ENCODE assay signal across 26 mouse cellular contexts in the genomic region with DNA sequence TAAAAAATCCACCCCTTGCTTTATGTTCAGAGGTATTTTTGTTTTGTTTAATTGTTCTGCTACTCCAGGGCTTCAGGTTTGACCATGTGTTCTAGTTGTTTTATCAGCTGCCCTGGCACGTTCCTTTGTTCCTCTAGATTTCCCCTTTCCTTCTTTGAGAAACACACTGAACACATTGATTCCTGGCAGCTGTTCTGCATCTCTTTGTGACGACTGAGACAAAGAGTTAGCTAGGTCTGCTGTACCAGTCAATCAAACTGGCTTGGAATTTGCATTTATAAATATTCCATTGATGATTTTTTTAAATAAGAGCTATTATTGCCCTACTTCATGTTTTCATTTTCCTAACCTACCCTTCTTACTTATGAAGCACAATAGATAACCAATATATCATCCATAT. TPM values are rescaled to one million over a fixed set of nuclear protein-coding genes. Genes with fewer than 3 reads are reported as not detected.
DNase-seq lines count a peak whose midpoint lies in the region; ATAC-seq lines count a peak whose summit lies in the region.
"Had no signal": no experiment of that assay in that cellular context is flagged by ENCODE, and none has a peak within 500 bp of the region (broad histone marks: within the 10 kb centered on the region; RNA-seq: fewer than 3 reads in every experiment).

No protein-coding gene starts in this region.

- ATAC-seq in hindbrain, embryonic 11.5 days (ENCODE audit: low FRiP score), result peak; percentile 57; the same call in 1 of the 2 replicates
- ATAC-seq in hindbrain, embryonic 12.5 days (ENCODE audit: low FRiP score), result no peak
- ATAC-seq in forebrain, embryonic 14.5 days, result peak; percentile 82
- ATAC-seq in midbrain, embryonic 13.5 days, result 0 out of 2 replicates have a peak, but pooled peaks have one; percentile 56
- ATAC-seq: hindbrain, embryonic 16.5 days; intestine, embryonic 15.5 days; liver, embryonic 12.5 days had no signal

- DNase-seq in hindbrain, embryonic 11.5 days (ENCODE audit: low spot score), result peak; percentile 41
- DNase-seq in embryo, embryonic 10 days (ENCODE audit: low spot score), result peak; percentile 27
- DNase-seq in forebrain, embryonic 14.5 days (ENCODE audit: low spot score), result peak; percentile 71
- DNase-seq in right cerebral cortex, postnatal 25 days, result no peak
- no peak for DNase-seq in heart, adult 9 months (ENCODE audit: low spot score in 2 of 2)
- no peak for DNase-seq in left cerebral cortex, postnatal 14 days (ENCODE audit: low spot score in 2 of 2)
- DNase-seq: adrenal gland, postnatal 10 days; B cell, adult 2 months; cerebellum, adult 9-10 months; gastrocnemius, postnatal 10 days; heart, adult 2 months; kidney, adult 8-10 months; kidney, postnatal 10 days; lung, adult 18-20 months; lung, postnatal 10 days; thymus, postnatal 14 days had no signal

- intact Hi-C loops in left cerebral cortex, postnatal 14 days (cut with DNase I), result no loop called here

- no peak overlapping the region for H3K4me2 ChIP-seq in hindbrain, embryonic 11.5 days (replicated peaks; ENCODE audit: low read depth, low read length)
- H3K4me2 ChIP-seq in hindbrain, embryonic 12.5 days (replicated peaks), result no peak overlapping the region
- no peak overlapping the region for H3K4me2 ChIP-seq in forebrain, embryonic 14.5 days (ENCODE audit: low read length)
- H3K4me2 ChIP-seq in midbrain, embryonic 13.5 days (replicated peaks), result no peak overlapping the region
- H3K4me2 ChIP-seq: embryonic facial prominence, embryonic 13.5 days; intestine, embryonic 15.5 days; limb, embryonic 12.5 days; liver, embryonic 12.5 days; neural tube, embryonic 12.5 days had no signal

- H3K36me3 ChIP-seq in hindbrain, embryonic 11.5 days (ENCODE audit: control insufficient read depth, insufficient read depth, low read length), result no peaks in the 10 kb centered on the region
- no peaks in the 10 kb centered on the region for H3K36me3 ChIP-seq in hindbrain, embryonic 12.5 days
- H3K36me3 ChIP-seq in forebrain, embryonic 14.5 days (ENCODE audit: control insufficient read depth, insufficient read depth, low read length), result no peaks in the 10 kb centered on the region
- H3K36me3 ChIP-seq in midbrain, embryonic 13.5 days, result no peaks in the 10 kb centered on the region
- H3K36me3 ChIP-seq: embryonic facial prominence, embryonic 13.5 days; G1E; intestine, embryonic 15.5 days; limb, embryonic 12.5 days; liver, embryonic 12.5 days; neural tube, embryonic 12.5 days had no signal

- no peak overlapping the region for H3K27ac ChIP-seq in hindbrain, embryonic 11.5 days (ENCODE audit: low read depth, low read length)
- H3K27ac ChIP-seq in hindbrain, embryonic 12.5 days, result no peak overlapping the region
- H3K27ac ChIP-seq in forebrain, embryonic 14.5 days (ENCODE audit: low read depth, low read length), result no peak overlapping the region
- H3K27ac ChIP-seq in midbrain, embryonic 13.5 days, result 0 out of 2 replicates have a peak overlapping the region, but pooled peaks have one; percentile 9
- H3K27ac ChIP-seq: embryonic facial prominence, embryonic 13.5 days; heart, adult 2 months; intestine, embryonic 15.5 days; limb, embryonic 12.5 days; liver, embryonic 12.5 days; neural tube, embryonic 12.5 days had no signal

- H3K9ac ChIP-seq in hindbrain, embryonic 11.5 days (ENCODE audit: low read depth, low read length), result no peak overlapping the region
- H3K9ac ChIP-seq in hindbrain, embryonic 12.5 days, result no peak overlapping the region
- no peak overlapping the region for H3K9ac ChIP-seq in forebrain, embryonic 14.5 days (ENCODE audit: low read length)
- no peak overlapping the region for H3K9ac ChIP-seq in midbrain, embryonic 13.5 days (replicated peaks)
- H3K9ac ChIP-seq: embryonic facial prominence, embryonic 13.5 days; intestine, embryonic 15.5 days; limb, embryonic 12.5 days; liver, embryonic 12.5 days; neural tube, embryonic 12.5 days had no signal

- no peaks in the 10 kb centered on the region for H3K9me3 ChIP-seq in hindbrain, embryonic 11.5 days (ENCODE audit: control insufficient read depth, low read length)
- no peaks in the 10 kb centered on the region for H3K9me3 ChIP-seq in hindbrain, embryonic 12.5 days (replicated peaks)
- no peaks in the 10 kb centered on the region for H3K9me3 ChIP-seq in forebrain, embryonic 14.5 days (replicated peaks; ENCODE audit: control insufficient read depth, low read length)
- H3K9me3 ChIP-seq in midbrain, embryonic 13.5 days, result no peaks in the 10 kb centered on the region
- H3K9me3 ChIP-seq: embryonic facial prominence, embryonic 13.5 days; G1E; intestine, embryonic 15.5 days; limb, embryonic 12.5 days; liver, embryonic 12.5 days; neural tube, embryonic 12.5 days had no signal

- H3K4me3 ChIP-seq in hindbrain, embryonic 11.5 days (ENCODE audit: low read depth, low read length), result no peak overlapping the region
- H3K4me3 ChIP-seq in hindbrain, embryonic 12.5 days, result no peak overlapping the region
- H3K4me3 ChIP-seq in forebrain, embryonic 14.5 days (ENCODE audit: low read depth, low read length), result no peak overlapping the region
- no peak overlapping the region for H3K4me3 ChIP-seq in midbrain, embryonic 13.5 days (replicated peaks)
- H3K4me3 ChIP-seq: embryonic facial prominence, embryonic 13.5 days; heart, adult 2 months; intestine, embryonic 15.5 days; limb, embryonic 12.5 days; liver, embryonic 12.5 days; neural tube, embryonic 12.5 days had no signal

- H3K27me3 ChIP-seq in hindbrain, embryonic 11.5 days (ENCODE audit: control insufficient read depth, insufficient read depth, low read length), result no peaks in the 10 kb centered on the region
- no peaks in the 10 kb centered on the region for H3K27me3 ChIP-seq in hindbrain, embryonic 12.5 days
- H3K27me3 ChIP-seq in forebrain, embryonic 14.5 days (replicated peaks; ENCODE audit: control insufficient read depth, insufficient read depth, low read length), result no peaks in the 10 kb centered on the region
- H3K27me3 ChIP-seq in midbrain, embryonic 13.5 days, result no peaks in the 10 kb centered on the region
- H3K27me3 ChIP-seq: CH12.LX; embryonic facial prominence, embryonic 13.5 days; intestine, embryonic 15.5 days; limb, embryonic 12.5 days; liver, embryonic 12.5 days; neural tube, embryonic 12.5 days had no signal

- WGBS in hindbrain, embryonic 11.5 days, result 22% methylated on average over 2 of the region's 2 CpGs
- WGBS in hindbrain, embryonic 12.5 days, result 10% methylated on average over 2 of the region's 2 CpGs
- WGBS in forebrain, embryonic 14.5 days, result 10% methylated on average over 2 of the region's 2 CpGs
- 16% methylated on average over 2 of the region's 2 CpGs for WGBS in midbrain, embryonic 13.5 days

- no peaks in the 10 kb centered on the region for H3K4me1 ChIP-seq in hindbrain, embryonic 11.5 days (replicated peaks; ENCODE audit: control insufficient read depth, insufficient read depth, low read length)
- H3K4me1 ChIP-seq in hindbrain, embryonic 12.5 days, result no peaks in the 10 kb centered on the region
- H3K4me1 ChIP-seq in forebrain, embryonic 14.5 days (ENCODE audit: control insufficient read depth, insufficient read depth, low read length), result no peaks in the 10 kb centered on the region
- peaks cover 6% of the 10 kb centered on the region; the same call in 1 of the 2 replicates for H3K4me1 ChIP-seq in midbrain, embryonic 13.5 days (replicated peaks)
- H3K4me1 ChIP-seq: embryonic facial prominence, embryonic 13.5 days; intestine, embryonic 15.5 days; limb, embryonic 12.5 days; liver, embryonic 12.5 days; neural tube, embryonic 12.5 days had no signal

RNA-seq across cellular contexts. Expression of gene Tank, which starts 39.0 kb away (rescaled TPM):
- polyA plus RNA-seq in hindbrain, embryonic 11.5 days (2014; fragmentation: Nextera tagmentation; extraction: Ambion mirVana), result 35.8 and 36.7 TPM in 2 replicates
- 26.0 and 28.1 TPM in 2 replicates for polyA plus RNA-seq in hindbrain, embryonic 12.5 days (2016; fragmentation: Nextera tagmentation; extraction: Ambion mirVana)
- 36.8 and 38.9 TPM in 2 replicates for polyA plus RNA-seq in forebrain, embryonic 14.5 days (2014; fragmentation: Nextera tagmentation; extraction: Ambion mirVana)
- 28.3 and 32.2 TPM in 2 replicates for polyA plus RNA-seq in midbrain, embryonic 13.5 days (2015; fragmentation: Nextera tagmentation; extraction: Ambion mirVana)
- total RNA-seq in left cerebral cortex, postnatal 14 days (2021), result 10 to 100 TPM; 26.3 to 27.1 TPM

Comparison
In these comparisons a context has a peak if more than half of its experiments do, and no peak if none do; other contexts are left out.
1. DNase-seq: peak in hindbrain, embryonic 11.5 days (single experiment), embryo, embryonic 10 days (single experiment) and forebrain, embryonic 14.5 days (single experiment); none in right cerebral cortex, postnatal 25 days (single experiment), heart, adult 9 months (0 of 2) and left cerebral cortex, postnatal 14 days (0 of 2).